Mouse (Mus musculus): ENCODE measurements around the gene Vars2. TPM values are rescaled to one million over a fixed set of nuclear protein-coding genes. Genes with fewer than 3 reads are reported as not detected.

Vars2 gene
- 22.8 and 25.4 TPM in 2 replicates for polyA plus RNA-seq (2015; fragmentation: Nextera tagmentation; extraction: Ambion mirVana)

DNA sequence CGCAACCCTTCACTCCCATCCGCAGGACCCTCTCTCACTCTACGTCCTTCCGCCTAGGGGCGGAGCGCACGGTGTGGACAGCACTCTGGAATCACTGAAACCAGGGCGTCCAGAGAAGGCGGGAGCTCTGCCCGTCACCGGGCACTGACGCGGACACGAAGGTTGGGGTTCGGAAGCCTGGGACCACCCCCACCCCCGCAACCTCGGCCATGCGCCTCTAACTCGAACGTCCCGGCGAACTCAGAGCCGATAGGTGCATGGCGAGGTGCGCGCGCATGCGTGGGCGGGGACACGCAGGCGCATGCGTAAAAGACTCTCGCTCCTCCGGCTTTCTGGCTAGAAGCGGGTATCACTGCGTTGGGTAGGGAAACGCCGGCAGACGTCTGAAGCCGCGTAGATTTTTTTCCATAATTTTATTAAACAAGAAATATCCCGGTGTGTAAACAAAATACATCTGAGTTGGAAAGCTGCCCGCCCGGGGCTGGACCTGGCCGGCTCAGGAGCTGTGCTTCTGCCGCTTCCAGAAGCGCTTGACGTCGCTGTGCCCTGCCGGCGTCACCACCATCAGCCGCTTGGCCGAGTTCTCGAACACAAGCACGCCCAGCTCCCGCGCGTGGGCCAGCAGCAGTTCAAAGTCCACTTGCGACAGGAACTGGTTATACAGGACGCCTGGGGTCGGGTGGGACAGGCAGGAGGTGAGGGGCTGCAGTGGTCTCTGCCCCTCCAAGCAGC is at the start of gene Vars2:
Vars2 (minus strand) TSS at position 259 of the 732 bp plus-strand sequence.
- peak; percentile 91 for ATAC-seq (ENCODE audit: low read depth)
- H3K4me1 ChIP-seq (replicated peaks; ENCODE audit: control insufficient read depth, insufficient read depth, low read length): peaks cover 10% of the 10 kb centered on the region
- H3K4me3 ChIP-seq (ENCODE audit: low read length): peak within 1 kb of the TSS; percentile 71
- H3K9ac ChIP-seq (ENCODE audit: low read length): peak within 1 kb of the TSS; percentile 89
- peaks cover 8% of the 10 kb centered on the region for H3K36me3 ChIP-seq (ENCODE audit: control insufficient read depth, insufficient read depth, low read length)
- under 1% methylated on average over 61 of the region's 61 CpGs for WGBS
- H3K27me3 ChIP-seq (ENCODE audit: control insufficient read depth, insufficient read depth, low read depth, low read length): no peaks in the 10 kb centered on the region
- peak within 1 kb of the TSS; percentile 84 for H3K27ac ChIP-seq (ENCODE audit: low read length)
- H3K9me3 ChIP-seq (ENCODE audit: control insufficient read depth, low read length): no peaks in the 10 kb centered on the region
- H3K4me2 ChIP-seq (ENCODE audit: low read depth, low read length): peak within 1 kb of the TSS; percentile 89

- Histone ChIP-seq H3K9ac (ENCODE audit: low read length) (no peak overlapping the region), H3K4me1 (replicated peaks; ENCODE audit: control insufficient read depth, insufficient read depth, low read length) (peaks cover 14% of the 10 kb centered on the region), H3K9me3 (ENCODE audit: control insufficient read depth, low read length) (no peaks in the 10 kb centered on the region), H3K4me2 (ENCODE audit: low read depth, low read length) (no peak overlapping the region), H3K4me3 (ENCODE audit: low read length) (no peak overlapping the region), H3K27ac (ENCODE audit: low read length) (no peak overlapping the region), H3K36me3 (ENCODE audit: control insufficient read depth, insufficient read depth, low read length) (no peaks in the 10 kb centered on the region), H3K27me3 (ENCODE audit: control insufficient read depth, insufficient read depth, low read depth, low read length) (no peaks in the 10 kb centered on the region)
- WGBS: 80% methylated on average over 6 of the region's 6 CpGs
- no peak for ATAC-seq (ENCODE audit: low read depth)
These were observed 49.7 kb upstream of the Vars2 start for GRCm38 (mm10) chr17:35717080-35717479.

DNA sequence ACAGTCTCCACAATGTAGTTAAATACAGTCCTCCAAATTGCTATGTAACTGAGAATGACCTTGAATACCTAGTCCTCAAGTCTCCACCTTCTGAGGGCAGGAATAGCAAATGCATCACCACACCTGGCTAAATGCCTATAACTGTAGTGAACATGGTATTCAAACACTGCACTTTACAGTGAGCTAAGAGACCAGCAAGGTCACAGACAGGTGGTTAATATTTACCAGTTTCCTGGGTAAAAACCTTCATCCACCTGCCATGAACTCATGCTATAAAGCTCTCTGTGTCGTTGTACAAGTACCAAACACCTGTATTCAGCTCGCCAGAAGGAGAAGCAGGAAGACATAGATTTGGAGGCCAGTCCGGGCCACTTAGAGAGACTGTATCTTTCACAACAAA is 48.7 kb upstream of the Vars2 start:
- no peaks in the 10 kb centered on the region for H3K27me3 ChIP-seq (ENCODE audit: control insufficient read depth, insufficient read depth, low read depth, low read length)
- no peak overlapping the region for H3K27ac ChIP-seq (ENCODE audit: low read length)
- 72% methylated on average over 3 of the region's 3 CpGs for WGBS
- H3K4me2 ChIP-seq (ENCODE audit: low read depth, low read length): no peak overlapping the region
- H3K9ac ChIP-seq (ENCODE audit: low read length): no peak overlapping the region
- H3K36me3 ChIP-seq (ENCODE audit: control insufficient read depth, insufficient read depth, low read length): no peaks in the 10 kb centered on the region
- peaks cover 15% of the 10 kb centered on the region for H3K4me1 ChIP-seq (replicated peaks; ENCODE audit: control insufficient read depth, insufficient read depth, low read length)
- H3K4me3 ChIP-seq (ENCODE audit: low read length): no peak overlapping the region
- ATAC-seq (ENCODE audit: low read depth): no peak
- H3K9me3 ChIP-seq (ENCODE audit: control insufficient read depth, low read length): no peaks in the 10 kb centered on the region

- peak; percentile 77 for ATAC-seq (ENCODE audit: low read depth)
- H3K4me2 ChIP-seq (ENCODE audit: low read depth, low read length): no peak overlapping the region
- 33% methylated on average over 8 of the region's 8 CpGs for WGBS
- H3K9me3 ChIP-seq (ENCODE audit: control insufficient read depth, low read length): no peaks in the 10 kb centered on the region
- H3K4me1 ChIP-seq (replicated peaks; ENCODE audit: control insufficient read depth, insufficient read depth, low read length): peaks cover 10% of the 10 kb centered on the region
- H3K9ac ChIP-seq (ENCODE audit: low read length): peak overlapping the region; percentile 23; the same call in 1 of the 2 replicates
- no peak overlapping the region for H3K4me3 ChIP-seq (ENCODE audit: low read length)
- H3K27me3 ChIP-seq (ENCODE audit: control insufficient read depth, insufficient read depth, low read depth, low read length): no peaks in the 10 kb centered on the region
- no peaks in the 10 kb centered on the region for H3K36me3 ChIP-seq (ENCODE audit: control insufficient read depth, insufficient read depth, low read length)
- peak overlapping the region; percentile 13; the same call in 1 of the 2 replicates for H3K27ac ChIP-seq (ENCODE audit: low read length)
These were observed 43.4 kb upstream of the Vars2 start for GRCm38 (mm10) chr17:35710705-35711347.

DNA sequence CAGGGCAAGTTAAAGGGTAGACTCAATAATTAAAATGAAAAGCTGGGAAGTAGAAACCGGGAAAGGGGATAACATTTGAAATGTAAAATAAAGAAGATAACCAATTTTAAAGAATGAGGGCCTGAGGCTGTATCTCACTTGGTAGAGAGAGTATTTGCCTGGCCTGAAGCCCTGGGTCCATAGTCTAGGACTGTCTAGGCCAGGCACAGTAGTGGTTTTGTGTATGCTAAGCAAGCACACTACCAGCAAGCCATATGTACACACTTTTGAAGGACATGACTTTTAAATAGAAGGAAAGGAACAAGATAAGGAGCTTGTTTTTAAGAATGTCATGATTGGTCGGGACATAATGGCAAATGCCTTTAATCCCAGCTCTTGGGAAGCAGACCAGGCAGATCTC is 41.2 kb upstream of the Vars2 start:
- no peaks in the 10 kb centered on the region for H3K9me3 ChIP-seq (ENCODE audit: control insufficient read depth, low read length)
- H3K4me3 ChIP-seq (ENCODE audit: low read length): no peak overlapping the region
- peaks cover 25% of the 10 kb centered on the region for H3K4me1 ChIP-seq (replicated peaks; ENCODE audit: control insufficient read depth, insufficient read depth, low read length)
- no peak overlapping the region for H3K27ac ChIP-seq (ENCODE audit: low read length)
- no peaks in the 10 kb centered on the region for H3K27me3 ChIP-seq (ENCODE audit: control insufficient read depth, insufficient read depth, low read depth, low read length)
- H3K4me2 ChIP-seq (ENCODE audit: low read depth, low read length): no peak overlapping the region
- WGBS: 50% methylated on average over 2 of the region's 2 CpGs
- H3K9ac ChIP-seq (ENCODE audit: low read length): no peak overlapping the region
- H3K36me3 ChIP-seq (ENCODE audit: control insufficient read depth, insufficient read depth, low read length): no peaks in the 10 kb centered on the region
- no peak for ATAC-seq (ENCODE audit: low read depth)

DNA sequence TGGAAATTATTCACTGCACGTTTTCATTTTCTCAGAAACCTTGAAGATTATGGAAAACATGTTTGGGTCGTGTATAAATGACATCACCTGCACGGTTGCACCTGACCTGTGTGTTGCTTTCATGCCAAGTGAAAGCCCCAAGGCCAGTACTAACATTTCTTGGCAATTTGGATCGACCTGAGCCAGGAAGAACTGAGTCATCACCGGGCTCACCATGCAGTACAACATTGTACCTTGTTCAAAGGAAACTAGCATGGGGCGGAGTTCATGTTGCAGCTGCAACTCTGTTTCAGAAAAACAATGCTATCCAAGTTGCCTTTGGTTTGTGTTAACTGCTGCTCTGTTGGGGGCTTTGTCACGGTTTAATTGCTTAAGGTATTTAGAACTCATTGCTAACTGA is 40.5 kb upstream of the Vars2 start:
- Histone ChIP-seq H3K9me3 (ENCODE audit: control insufficient read depth, low read length) (no peaks in the 10 kb centered on the region), H3K27ac (ENCODE audit: low read length) (no peak overlapping the region), H3K4me3 (ENCODE audit: low read length) (no peak overlapping the region), H3K27me3 (ENCODE audit: control insufficient read depth, insufficient read depth, low read depth, low read length) (no peaks in the 10 kb centered on the region), H3K4me2 (ENCODE audit: low read depth, low read length) (no peak overlapping the region), H3K36me3 (ENCODE audit: control insufficient read depth, insufficient read depth, low read length) (no peaks in the 10 kb centered on the region), H3K9ac (ENCODE audit: low read length) (no peak overlapping the region), H3K4me1 (replicated peaks; ENCODE audit: control insufficient read depth, insufficient read depth, low read length) (peaks cover 28% of the 10 kb centered on the region)
- WGBS: 66% methylated on average over 7 of the region's 7 CpGs
- ATAC-seq (ENCODE audit: low read depth): no peak

GRCm38 (mm10) chr17:35705836-35706235 is 38.4 kb upstream of the Vars2 start:
- Histone ChIP-seq H3K4me1 (replicated peaks; ENCODE audit: control insufficient read depth, insufficient read depth, low read length) (peaks cover 36% of the 10 kb centered on the region), H3K27me3 (ENCODE audit: control insufficient read depth, insufficient read depth, low read depth, low read length) (no peaks in the 10 kb centered on the region), H3K36me3 (ENCODE audit: control insufficient read depth, insufficient read depth, low read length) (no peaks in the 10 kb centered on the region), H3K4me2 (ENCODE audit: low read depth, low read length) (no peak overlapping the region), H3K27ac (ENCODE audit: low read length) (no peak overlapping the region), H3K4me3 (ENCODE audit: low read length) (no peak overlapping the region), H3K9me3 (ENCODE audit: control insufficient read depth, low read length) (no peaks in the 10 kb centered on the region), H3K9ac (ENCODE audit: low read length) (no peak overlapping the region)
- ATAC-seq (ENCODE audit: low read depth): no peak
- 31% methylated on average over 4 of the region's 4 CpGs for WGBS

DNA sequence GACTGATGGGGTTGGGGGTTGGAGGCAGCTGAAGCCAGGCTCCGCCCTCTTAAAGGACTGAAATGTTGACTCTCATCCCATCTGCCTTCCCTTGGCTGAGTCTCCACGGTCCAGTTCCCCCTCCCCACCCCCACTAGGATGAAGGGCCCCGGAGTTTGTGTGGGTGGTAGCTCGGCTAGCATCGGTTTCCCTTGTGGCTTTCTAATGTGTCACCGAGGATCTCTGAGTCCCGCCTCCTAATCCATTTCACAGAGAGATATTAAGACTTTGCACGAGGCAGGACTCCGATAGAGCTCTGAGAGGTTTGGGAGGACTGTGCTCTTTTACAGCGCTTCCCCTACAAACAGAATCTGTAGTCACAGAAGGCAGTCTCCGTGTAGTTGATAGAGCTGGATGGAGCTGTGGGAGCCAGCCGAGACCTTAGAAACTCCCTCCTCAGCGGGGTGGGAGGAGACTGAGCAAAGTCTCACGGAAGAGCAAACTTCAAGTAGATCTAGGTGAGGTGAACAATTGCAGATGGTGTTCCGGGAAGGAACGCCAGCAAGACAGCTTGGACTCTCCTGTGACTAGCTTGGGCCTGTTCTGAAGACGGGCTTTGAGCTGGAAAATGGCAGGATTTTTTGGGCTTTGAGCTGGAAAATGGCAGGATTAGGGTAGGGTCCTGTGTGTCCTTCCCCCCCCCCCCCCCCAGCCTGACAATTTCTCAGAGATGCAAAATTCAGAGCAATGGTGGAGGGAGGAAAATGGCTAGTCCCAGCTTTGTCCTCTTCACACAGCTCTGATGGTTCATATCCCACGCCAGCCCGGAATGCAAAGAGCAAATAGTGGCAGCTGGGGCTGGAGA is 37.5 kb upstream of the Vars2 start, which contains the start of gene Ddr1:
Ddr1 (minus strand) TSS at position 1 of the 844 bp plus-strand sequence.
- WGBS: 7% methylated on average over 19 of the region's 19 CpGs
- peaks cover 30% of the 10 kb centered on the region for H3K4me1 ChIP-seq (replicated peaks; ENCODE audit: control insufficient read depth, insufficient read depth, low read length)
- H3K27ac ChIP-seq (ENCODE audit: low read length): peak within 1 kb of the TSS; percentile 82
- peak within 1 kb of the TSS; percentile 32 for H3K4me3 ChIP-seq (ENCODE audit: low read length)
- H3K27me3 ChIP-seq (ENCODE audit: control insufficient read depth, insufficient read depth, low read depth, low read length): no peaks in the 10 kb centered on the region
- H3K9ac ChIP-seq (ENCODE audit: low read length): peak within 1 kb of the TSS; percentile 48
- no peaks in the 10 kb centered on the region for H3K9me3 ChIP-seq (ENCODE audit: control insufficient read depth, low read length)
- H3K36me3 ChIP-seq (ENCODE audit: control insufficient read depth, insufficient read depth, low read length): no peaks in the 10 kb centered on the region
- H3K4me2 ChIP-seq (ENCODE audit: low read depth, low read length): peak within 1 kb of the TSS; percentile 54
- peak; percentile 23; the same call in 1 of the 2 replicates for ATAC-seq (ENCODE audit: low read depth)

Measured in lung, embryonic 16.5 days (tissue).